Mouse (Mus musculus): ENCODE results near the gene Car5a.

DNA sequence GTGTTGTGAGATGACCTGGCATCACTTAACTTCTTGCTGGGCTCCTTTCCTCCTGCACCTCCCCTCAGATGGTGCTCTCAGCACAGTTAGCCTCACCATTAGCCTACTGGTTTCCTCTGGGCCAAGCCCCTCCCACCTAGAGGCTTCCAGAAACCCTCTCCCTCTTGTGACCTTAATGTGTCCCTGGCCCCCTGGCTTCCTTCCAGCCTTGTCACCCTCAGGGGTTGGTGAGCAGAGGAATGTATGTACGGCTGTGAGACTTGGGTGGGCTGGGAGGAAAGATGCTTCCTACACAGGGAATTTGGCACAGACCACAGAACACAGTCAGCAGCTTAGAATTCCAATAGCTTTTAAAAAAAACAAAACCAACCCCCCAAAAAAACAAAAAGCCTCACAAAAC, 63.9 kb downstream of the Car5a start:
- TF ChIP-seq POLR2A (IDR thresholded peaks at IDR 0.05; ENCODE audit: extremely low read depth, insufficient read depth, low read length) (no peak), CTCF (IDR thresholded peaks at IDR 0.05; ENCODE audit: low read depth, low read length) (no peak)

All from liver, adult 2 months (tissue).